Mouse (Mus musculus) adrenal gland, postnatal 10 days (tissue): Measurements from ENCODE around the gene Snapc4. TPM values are rescaled to one million over a fixed set of nuclear protein-coding genes. Genes with fewer than 3 reads are reported as not detected.
"Not testable (repeated sequence)": the region's sequence is repeated elsewhere in the genome, so short reads cannot be mapped to it uniquely, and the experiment has no call there.

Experiments used
- DNase-seq: peaks from one replicate; pipeline ENCODE4 v3.0.0; 2021; ENCODE audit warnings: mixed read lengths
- total RNA-seq, 2 experiments: library from RNA; stranded (reverse); gene quantifications; 2 replicates each; pipeline ENCODE4 v1.2.3; 2021

Gene Snapc4
- total RNA-seq, 2 experiments from 2014 or later = 19.6 to 33.0 TPM

- DNase-seq = not testable (repeated sequence)
Measured at GRCm38 (mm10) chr2:26380871-26381270, 418 bp upstream of the Snapc4 start.

- no peak for DNase-seq
Measured at GRCm38 (mm10) chr2:26372396-26372795, 8.1 kb downstream of the Snapc4 start.

GRCm38 (mm10) chr2:26368572-26368971 lies 11.9 kb downstream of the Snapc4 start:
- peak; percentile 53 for DNase-seq

DNA sequence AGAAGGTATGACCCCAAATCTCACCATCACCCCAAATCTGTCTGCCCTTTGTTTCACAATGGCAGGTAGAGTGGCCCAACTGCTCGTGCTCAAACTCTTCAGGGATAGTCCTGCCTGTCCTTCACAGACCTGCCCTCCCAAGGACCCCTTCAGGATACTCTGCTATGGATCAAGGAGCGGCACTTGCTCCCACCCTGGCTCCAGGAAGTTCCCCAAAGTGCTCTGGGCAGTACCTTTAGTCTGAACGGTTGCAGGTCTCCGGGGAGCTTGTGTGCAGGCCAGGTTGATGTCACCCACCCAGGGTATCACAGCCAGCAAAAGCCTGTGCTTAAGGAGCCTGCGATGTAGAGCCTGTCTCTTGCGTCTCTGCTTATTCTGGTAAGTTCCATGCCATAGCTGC lies 12.5 kb downstream of the Snapc4 start:
- no peak for DNase-seq

GRCm38 (mm10) chr2:26364738-26365465 lies 15.6 kb downstream of the Snapc4 start:
- DNase-seq = peak; percentile 90

- no peak for DNase-seq
Measured at GRCm38 (mm10) chr2:26363481-26363880, 17.0 kb downstream of the Snapc4 start.

GRCm38 (mm10) chr2:26362991-26363390 lies 17.5 kb downstream of the Snapc4 start:
- no peak for DNase-seq

DNA sequence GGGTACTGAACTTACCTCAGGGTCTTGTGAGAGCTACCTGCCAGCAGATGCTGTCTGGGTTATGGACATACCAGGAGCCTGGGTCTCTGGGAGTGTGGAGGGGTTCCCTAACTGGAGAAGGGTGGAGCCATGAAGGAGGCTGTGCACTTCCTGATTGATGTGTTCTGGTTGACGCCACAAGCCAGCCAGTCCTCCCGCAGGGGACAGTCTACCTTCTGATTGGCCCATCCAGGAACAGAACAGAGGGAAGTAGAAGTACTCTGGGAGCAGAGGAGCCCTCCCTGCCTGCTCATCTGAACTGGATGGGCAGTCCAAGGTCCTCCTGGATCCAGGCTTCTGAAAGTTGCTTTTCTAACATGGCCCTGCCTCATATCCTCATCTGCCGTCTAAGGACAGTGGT lies 19.7 kb downstream of the Snapc4 start, which contains the start of gene Card9:
Card9 (minus strand) TSS at position 147 of the 400 bp plus-strand sequence.
- no peak for DNase-seq

DNA sequence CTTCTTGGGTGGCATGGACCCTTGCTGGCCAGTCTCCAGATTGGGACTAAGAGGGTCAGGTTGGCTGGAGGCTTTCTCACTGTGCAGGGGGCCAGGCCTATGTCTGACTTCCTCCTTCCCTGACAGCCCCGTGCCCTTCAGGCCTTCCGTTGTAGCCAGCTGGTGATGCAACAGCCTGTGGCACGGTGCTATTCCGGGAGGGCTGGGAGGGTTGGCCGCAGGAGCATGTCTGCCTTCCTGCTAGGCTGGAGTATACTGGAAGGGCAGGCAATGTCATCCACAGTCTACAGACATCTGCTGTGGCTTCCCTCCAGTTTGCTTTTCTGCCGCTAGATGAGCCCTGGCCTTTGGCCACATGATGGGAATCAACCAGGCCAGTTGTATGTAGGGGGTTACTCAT lies 20.5 kb downstream of the Snapc4 start:
- no peak for DNase-seq

- no peak for DNase-seq
Measured at GRCm38 (mm10) chr2:26358667-26359320, 21.7 kb downstream of the Snapc4 start.

DNA sequence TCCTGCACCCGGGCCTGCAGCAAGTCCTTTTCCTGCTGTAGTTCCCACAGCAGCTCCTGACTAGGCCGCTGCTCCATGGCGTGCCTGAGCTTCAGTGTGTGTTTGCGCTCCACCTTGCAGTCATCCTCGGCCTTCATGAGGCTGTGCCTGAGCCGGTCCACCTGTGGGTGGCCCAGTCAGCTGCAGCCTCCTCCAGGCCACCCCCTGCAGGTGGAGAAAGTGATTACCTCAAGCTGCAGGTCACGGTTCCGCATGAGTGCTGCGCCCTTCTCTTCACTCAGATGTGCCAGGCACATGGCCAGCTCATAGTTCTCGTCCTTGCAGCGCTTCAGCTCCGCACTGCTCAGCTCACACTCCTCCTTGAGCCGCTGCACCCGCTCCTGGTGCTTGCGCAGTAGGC lies 23.0 kb downstream of the Snapc4 start:
- DNase-seq = no peak

DNA sequence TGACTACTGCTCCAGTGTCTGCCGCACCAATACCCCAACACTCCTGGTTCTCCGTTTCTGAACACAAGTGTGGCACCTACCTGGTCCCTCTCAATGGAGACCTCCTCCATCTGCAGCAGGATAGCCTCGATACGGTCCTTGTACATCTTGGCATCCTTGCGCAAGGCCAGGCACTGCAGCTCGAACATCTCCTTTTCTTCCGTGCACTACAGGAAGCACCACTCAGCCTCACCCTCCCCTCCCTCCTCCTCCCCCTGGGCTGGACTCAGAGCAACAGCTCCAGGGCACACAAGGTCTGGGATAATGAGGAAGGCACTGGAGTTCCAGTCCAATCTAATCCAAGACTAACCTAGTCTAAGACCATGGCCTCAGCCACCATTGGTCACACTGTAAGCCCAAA lies 23.8 kb downstream of the Snapc4 start:
- DNase-seq = no peak

DNA sequence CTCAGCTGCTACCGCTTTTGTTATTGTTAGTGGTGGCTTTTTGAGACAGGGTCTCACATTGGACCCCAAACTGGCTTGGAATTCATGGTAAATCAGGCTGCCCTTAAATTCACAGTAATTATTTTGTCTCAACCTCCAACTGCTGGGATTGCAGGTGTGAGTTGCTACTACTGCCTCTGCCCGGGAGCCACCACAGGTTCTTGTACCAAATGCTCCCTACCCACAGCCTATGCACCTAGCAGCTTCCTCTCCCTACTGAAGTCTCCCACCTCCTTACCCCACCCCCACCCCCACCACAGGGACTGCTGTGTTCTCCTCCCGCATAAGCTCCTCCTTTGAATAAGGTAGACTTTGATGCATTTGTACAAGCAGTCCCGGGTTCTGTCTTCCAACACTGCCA lies 24.2 kb downstream of the Snapc4 start:
- no peak for DNase-seq

DNA sequence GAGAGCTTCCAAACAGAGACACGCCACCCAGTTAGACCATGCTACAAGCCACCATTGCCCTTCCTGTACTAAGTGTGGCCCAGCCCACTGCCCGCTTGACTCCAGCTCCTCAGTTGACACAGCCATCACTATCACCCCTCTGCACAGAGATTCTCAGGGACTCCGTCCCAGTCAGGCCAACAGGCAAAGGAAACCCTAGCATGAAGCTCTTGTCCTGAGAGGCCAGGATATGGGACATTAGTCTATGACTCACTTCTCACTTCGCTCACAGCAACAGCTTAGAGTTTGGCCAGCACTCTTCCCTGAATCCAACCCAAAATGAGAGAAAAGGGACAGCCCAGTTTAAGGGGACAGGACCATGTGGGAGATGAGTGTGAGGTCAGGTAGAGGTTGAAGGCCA lies 26.1 kb downstream of the Snapc4 start:
- DNase-seq = no peak

DNA sequence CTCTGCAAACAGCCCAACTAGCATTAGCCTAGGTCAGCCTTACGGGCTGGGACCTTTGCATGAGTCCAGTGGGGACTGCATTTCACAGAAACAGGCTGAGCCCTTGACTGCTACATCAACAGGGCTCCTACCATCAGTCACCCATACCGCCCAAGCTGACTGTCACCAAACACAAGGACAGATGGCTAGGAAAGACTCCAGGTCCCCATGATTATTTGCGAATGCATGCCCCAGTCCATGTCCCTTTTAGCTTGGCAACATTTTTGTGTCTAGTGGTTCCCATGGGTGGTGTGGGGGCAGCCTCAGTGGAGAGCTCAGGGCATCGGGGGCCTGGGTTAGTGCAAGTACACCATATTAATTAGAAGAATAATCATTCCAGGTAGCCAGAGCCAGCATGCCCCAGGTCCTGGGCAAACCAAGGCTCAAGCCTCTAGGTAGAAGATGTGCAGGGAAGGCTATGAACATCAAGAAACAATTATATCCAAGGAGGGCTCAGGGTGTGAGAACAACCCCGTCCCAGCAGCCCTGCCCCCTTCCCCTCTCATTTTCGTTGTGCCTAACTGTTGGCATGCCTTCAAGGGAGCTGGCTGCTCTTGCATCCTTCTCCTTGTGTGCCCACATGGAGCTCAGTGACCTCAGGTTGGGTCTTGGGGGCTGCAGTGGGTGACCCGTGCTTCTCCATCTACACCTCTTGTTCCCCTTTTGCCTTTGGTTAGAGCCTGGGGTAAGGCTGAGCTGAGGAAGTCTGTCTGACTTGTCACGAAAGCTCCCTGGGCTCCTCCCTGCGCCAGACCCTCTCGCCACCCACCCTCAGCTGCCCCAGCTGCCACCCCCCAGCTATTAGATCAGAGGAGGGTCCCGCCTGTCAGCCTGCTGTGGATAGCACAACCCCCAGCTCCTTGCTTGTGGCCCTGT lies 27.1 kb downstream of the Snapc4 start:
- DNase-seq = no peak

DNA sequence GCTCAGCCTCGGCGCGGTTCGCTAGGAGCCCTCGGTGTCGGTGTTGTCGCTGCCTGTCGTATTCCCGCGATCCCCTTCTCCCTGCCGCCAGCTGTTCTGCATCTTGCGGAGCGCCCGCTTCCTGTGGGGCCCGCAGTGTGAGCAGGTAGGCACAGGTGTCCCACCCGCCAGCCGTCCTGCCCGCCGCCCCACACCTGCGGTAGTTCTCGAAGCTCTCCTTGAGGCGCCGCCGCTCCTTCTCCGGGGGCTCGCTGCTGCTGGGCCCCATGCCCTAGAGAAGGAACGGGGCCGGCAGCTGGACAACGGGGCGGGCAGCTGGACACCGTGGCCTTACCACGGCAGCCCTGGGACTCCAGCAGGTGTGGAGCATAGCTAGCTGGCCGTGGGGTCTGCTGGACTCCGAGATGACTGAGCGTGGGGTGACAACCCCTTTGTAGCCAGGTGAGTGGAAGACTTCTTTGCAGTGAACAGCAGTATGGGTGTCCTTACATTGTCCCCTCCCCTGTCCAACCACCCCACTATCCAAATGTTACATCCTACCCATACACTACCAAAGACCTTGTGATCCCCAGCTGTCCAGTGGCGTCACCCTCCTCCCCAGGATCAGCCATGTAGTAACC lies 28.1 kb downstream of the Snapc4 start:
- DNase-seq = peak; percentile 56

- DNase-seq = peak; percentile 96
Measured at GRCm38 (mm10) chr2:26351358-26352290, 28.8 kb downstream of the Snapc4 start, which contains the start of gene Dnlz. Dnlz (minus strand) TSS chr2:26352110.

- no peak for DNase-seq
Measured at GRCm38 (mm10) chr2:26348241-26348640, 32.2 kb downstream of the Snapc4 start.

DNA sequence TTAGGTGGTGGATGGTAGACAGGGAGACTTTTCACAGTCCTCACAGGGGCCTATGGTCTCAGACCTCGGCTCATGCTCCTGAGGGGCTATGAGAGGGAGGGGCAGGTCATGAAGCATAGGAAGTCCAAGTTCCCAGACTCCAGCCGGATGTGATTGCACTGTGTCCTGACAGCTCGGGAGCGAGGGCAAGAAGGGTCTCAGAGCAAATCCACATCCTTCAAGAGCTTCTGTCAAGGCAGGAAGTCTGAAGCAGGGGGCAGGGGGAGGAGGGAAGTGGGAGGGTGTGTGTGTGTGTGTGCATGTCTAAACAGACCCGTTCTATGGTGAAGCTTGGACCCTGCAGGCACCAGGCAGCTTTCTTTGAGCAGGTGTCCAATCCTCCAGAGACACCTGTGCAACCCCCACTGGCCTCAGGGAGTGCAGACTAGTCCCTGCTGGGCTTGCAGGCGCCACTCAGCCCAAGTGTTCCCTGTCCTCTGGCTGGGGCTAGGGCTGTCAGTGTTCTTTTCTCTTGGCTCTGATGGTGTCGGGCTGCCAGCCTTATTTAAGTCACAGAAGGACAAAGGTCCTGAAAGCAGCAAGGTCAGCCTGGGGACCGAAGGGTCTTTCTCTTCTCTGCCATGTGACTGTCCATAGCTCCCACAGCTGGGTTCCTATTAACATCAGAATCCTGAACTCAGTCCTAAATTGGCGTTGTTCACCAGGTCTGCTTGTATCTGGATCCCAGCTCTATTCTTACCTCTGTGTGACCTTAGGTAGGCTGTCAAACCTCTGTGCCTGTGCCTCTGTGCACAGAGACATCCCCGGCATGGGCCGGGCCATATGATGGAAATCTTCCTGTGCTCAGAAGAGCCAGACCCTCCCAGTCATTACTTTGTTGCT lies 37.6 kb downstream of the Snapc4 start:
- no peak for DNase-seq

DNA sequence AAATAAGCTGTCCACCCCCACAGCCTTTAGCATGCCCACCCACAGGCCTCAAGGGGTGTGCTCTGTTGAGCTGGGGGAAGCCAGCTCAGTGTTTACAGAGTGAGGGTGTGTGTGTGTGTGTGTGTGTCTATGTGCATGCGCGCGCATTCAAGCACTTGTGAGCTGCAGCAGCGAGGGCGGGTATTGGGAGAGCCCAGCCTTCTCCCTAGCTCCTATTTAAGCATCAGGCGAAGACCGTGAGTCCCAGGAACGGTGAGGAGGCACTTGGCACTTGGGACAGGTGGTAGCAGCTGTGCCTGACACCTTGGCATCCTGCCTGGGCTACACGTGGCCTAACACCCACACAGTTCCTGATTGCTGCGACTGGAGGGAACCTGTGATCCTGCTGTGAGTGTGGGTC lies 38.4 kb downstream of the Snapc4 start:
- DNase-seq = peak; percentile 68
